Mouse (Mus musculus) neutrophil, adult 83 days (primary cell): Measurements from ENCODE around the gene Rsl24d1. TPM values are rescaled to one million over a fixed set of nuclear protein-coding genes. Genes with fewer than 3 reads are reported as not detected.

Experiments
- total RNA-seq, 2 experiments: library from RNA; stranded (reverse); gene quantifications; one replicate each; pipeline ENCODE4 v1.2.4; 2023

Rsl24d1 gene
- 10 to 100 TPM; 36.8 to 37.1 TPM for total RNA-seq

DNA sequence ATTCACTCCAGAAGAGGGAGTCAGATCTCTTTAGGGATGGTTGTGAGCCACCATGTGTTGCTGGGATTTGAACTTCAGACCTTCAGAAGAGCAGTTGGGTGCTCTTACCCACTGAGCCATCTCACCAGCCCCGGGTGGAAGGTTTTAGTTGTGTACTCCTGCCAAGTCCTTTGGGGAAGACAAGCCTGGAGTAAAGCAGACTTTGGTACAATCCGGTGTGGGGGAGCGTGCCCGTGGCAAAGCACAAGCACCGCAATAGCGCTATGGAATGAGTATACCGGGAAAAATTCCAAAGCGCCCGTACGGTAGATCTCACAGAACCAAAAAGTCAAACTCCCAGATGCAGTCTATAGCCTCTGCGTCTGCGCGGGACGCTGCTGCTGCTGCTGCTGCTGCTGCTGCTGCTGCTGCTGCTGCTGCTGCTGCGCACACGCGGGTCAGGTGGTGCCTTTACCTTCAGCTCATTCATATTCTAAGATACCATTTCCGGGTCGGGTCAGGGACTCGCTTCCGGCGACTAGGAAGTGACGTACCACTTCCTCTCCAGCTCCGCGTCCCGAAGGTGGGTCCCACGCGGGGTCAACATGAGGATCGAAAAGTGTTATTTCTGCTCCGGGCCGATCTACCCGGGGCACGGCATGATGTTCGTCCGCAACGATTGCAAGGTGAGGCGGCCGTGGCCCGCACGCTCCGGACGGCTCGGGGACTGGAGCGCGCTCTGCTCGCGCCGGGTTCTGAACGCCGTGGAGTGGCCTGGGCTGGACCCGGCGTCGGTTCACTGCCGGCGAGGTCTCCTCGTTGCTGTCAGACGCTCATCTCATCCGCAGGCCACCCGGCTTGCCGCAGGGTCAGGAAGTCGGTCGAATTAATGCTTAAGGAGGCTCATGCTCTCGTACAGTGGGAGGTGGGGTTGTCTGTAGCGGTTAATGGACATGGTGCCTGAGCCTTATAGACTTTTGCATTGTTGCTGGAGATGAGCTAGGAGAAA, at the start of gene Rsl24d1:
Gene Rsl24d1, plus strand, starts transcription at position 508 of the 988 bp plus-strand sequence.

DNA sequence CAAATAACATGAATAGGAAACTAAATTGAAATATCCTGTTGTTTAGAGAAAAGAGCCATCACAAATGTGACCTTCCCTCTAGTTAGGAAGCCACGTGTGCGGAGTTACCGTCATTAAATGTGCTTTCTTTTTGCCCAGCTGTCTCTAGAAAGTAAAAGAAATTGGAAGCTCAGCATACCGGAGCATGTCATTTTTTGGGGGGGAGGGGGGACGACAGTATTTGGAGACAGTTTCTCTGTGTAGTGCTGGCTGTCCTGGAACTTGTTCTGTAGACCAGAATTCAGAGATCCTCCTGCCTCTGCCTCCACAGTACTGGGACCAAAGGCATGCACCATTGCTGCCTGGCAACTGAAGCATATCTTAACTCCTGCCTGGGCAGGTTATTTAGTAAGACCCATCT, 11.7 kb upstream of the Rsl24d1 start, which contains the start of gene Khdc3:
Gene Khdc3, plus strand, starts transcription at position 301 of the 400 bp plus-strand sequence.

GRCm38 (mm10) chr9:73102181-73102580, 11.0 kb upstream of the Rsl24d1 start, which contains the start of gene Gm20509:
Gm20509 (plus strand) TSS chr9:73102470.

Other genes starting within 250 kb of the Rsl24d1 start
- gene Pygo1, start 187.8 kb upstream of the Rsl24d1 start, total RNA-seq: not detected
- gene Dyx1c1, start 154.6 kb upstream of the Rsl24d1 start, total RNA-seq: under 1 TPM; 0.28 to 0.57 TPM
- gene Gm44503, start 154.6 kb upstream of the Rsl24d1 start, total RNA-seq: under 1 TPM in 1 of 2 experiments, not detected in 1; 0.24 TPM
- gene Ccpg1os, start 128.0 kb upstream of the Rsl24d1 start, total RNA-seq: 1 to 10 TPM; 3.4 to 3.7 TPM
- gene Ccpg1, start 128.0 kb upstream of the Rsl24d1 start, total RNA-seq: 100 to 1,000 TPM; 285 to 302 TPM
- gene Pigb, start 73.0 kb upstream of the Rsl24d1 start, total RNA-seq: 10 to 100 TPM; 27.5 to 28.1 TPM
- gene Rab27a, start 68.6 kb upstream of the Rsl24d1 start, total RNA-seq: 100 to 1,000 TPM; 186 to 204 TPM
- gene Khdc3, start 11.6 kb upstream of the Rsl24d1 start, total RNA-seq: 10 to 100 TPM; 14.9 to 21.7 TPM
- under 1 TPM in 1 of 2 experiments, not detected in 1; 0.77 TPM for gene Gm20509, start 11.0 kb upstream of the Rsl24d1 start, total RNA-seq